Mouse (Mus musculus): ENCODE results near the gene Srxn1.

Srxn1 gene

DNA sequence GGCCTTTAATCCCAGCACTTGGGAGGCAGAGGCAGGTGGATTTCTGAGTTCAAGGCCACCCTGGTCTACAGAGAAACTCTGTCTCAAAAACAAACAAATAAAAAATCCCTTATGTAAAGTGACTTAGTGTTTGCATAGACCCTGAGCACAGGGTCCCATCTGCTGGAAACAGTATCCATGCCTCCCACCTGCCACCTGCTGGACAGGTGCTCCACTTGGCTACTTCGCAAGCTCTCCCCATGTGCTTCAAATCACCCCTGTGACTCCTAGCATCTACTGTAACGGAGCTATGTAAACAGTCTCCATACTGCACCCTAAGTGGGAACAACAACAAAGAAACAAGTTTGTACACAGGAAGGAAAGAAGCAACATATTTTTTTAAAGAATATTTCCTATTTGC is 23.3 kb downstream of the Srxn1 start:
- DNase-seq, result no peak

DNA sequence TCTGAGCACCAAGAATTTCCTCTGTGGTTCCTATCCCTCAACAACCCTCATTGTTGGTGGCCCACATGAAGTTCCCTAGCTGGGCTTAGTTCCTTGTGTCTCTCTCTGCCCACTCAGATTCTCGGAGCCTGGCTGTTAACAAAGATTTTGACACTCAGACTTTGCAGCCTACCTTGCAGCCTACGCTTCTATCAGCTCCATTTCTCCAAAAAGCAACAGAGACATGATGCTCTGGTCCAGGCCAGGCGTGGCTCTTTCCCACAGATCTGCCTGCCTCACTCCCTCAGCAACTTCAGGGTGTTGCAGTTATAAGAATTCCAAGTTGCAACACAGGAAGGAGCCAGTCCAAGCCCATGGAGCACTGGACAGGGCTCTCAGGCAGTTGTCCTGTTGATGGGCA is 24.5 kb downstream of the Srxn1 start:
- no peak for DNase-seq

DNA sequence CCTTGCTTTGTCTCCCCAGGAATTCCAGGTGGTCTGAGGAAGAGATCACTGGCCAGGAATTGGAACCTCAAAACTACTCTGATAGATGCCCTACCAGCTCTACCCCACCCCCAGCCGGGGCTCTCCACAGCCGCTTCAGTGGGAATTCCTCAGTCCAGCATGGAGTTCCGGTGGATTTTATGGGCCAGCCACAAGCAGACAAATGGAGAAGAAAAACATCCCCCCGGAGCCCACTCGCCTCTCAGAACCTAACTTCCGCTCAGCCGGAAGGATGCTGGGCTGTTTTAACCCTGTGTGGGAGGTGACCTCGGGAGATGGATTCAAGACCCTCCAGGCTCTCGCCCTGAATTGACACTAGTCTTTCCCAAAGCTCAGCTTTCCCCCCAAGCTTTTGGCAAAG is 26.7 kb downstream of the Srxn1 start:
- no peak for DNase-seq

GRCm38 (mm10) chr2:152132691-152133090 is 27.4 kb downstream of the Srxn1 start:
- peak; percentile 20 to 51 for DNase-seq

- no peak for DNase-seq
These were observed 34.1 kb downstream of the Srxn1 start for GRCm38 (mm10) chr2:152139191-152139987.

DNA sequence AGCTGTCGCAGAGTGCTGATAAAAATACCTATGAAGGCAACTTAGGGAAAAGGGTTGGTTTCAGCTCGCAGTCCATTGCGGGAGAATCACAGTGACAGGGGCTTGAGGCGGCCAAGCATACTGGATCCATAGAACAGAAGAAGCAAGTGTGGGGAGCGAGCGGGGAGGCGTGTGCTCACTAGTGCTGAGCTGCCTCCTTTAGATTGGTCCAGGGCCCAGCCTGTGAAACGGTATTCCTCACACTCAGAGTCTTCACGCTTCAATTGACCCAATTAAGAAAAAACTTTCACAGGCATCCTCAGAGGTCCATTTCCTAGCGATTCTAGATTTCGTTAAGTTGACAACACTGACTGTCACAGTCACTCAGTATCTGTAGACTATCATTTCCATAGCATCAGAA is 35.6 kb downstream of the Srxn1 start:
- DNase-seq, result no peak

GRCm38 (mm10) chr2:152141491-152141890 is 36.2 kb downstream of the Srxn1 start:
- DNase-seq, result no peak

- peak; percentile 25 to 30 for DNase-seq
These were observed 36.7 kb downstream of the Srxn1 start for GRCm38 (mm10) chr2:152142046-152142445.

DNA sequence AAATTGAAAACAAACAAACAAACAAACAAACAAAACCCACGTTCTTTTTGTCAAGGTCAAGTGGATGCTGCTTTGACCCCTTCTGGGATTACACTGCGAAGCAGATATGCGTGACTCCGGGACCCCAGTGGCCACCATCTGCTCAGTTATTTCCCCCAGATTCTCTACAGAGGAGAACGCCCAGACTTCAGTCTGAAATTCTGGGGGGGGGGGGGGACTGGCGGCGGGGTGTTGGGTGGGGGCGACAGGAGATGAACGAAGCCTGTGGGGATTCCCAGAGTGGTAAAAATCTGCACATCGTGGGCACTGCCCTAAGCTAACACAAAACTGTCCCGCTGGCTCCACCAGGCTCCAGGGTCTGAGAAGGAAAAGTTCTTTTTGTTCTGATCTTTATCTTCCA is 37.3 kb downstream of the Srxn1 start:
- DNase-seq, result no peak

GRCm38 (mm10) chr2:152143279-152144157 is 38.2 kb downstream of the Srxn1 start, which contains the start of gene Tcf15:
TSS of gene Tcf15 (plus strand) at chr2:152143561.
- DNase-seq, result peak; percentile 44 to 61

- DNase-seq, result no peak
These were observed 38.8 kb downstream of the Srxn1 start for GRCm38 (mm10) chr2:152144158-152144450.

- DNase-seq, result no peak
These were observed 39.2 kb downstream of the Srxn1 start for GRCm38 (mm10) chr2:152144501-152144900.

DNA sequence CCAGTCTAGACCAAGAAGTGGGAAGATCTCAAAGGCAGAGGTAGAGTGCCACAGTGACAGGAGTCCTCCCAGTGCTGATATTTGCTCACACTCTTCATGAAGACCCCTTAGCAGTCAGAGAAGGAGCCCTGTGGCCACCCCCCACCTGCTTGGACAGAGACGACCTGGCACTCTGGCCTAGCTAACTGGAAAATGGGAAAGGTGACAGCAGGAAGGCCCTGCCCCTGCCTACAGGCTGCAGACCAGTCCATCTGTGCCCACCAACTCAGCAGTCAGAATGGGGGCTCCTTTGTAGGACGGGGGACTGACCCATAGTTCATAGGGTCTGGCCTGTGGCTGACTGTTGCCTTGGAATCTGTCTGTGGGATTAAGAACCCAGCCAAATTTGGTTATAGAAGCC is 40.4 kb downstream of the Srxn1 start:
- DNase-seq, result no peak

GRCm38 (mm10) chr2:152147079-152147478 is 41.8 kb downstream of the Srxn1 start:
- no peak for DNase-seq

DNA sequence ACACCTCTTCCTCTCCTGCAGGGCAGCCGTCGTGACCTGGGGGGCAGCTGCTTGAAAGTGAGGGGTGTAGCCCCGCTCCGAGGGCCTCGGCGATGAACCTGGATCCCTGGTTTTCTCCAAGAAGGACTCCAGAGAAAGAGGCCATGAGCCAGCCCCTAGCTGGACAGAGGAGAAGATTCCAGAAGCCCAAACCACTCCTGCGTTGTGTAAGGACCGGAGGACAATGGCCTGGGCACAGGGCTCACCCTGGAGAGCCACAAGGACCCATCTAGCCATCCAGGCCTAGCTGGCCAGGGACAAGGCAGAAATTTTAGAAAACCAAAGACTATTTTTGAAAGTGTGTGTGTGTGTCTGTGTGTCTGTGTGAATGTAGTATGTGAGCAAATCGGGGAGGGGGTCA is 43.4 kb downstream of the Srxn1 start:
- DNase-seq, result no peak

- no peak for DNase-seq
These were observed 44.6 kb downstream of the Srxn1 start for GRCm38 (mm10) chr2:152149891-152150290.

GRCm38 (mm10) chr2:152150373-152150772 is 45.1 kb downstream of the Srxn1 start:
- no peak for DNase-seq

GRCm38 (mm10) chr2:152153361-152153760 is 48.0 kb downstream of the Srxn1 start:
- no peak for DNase-seq

GRCm38 (mm10) chr2:152155414-152156208 is 50.3 kb downstream of the Srxn1 start:
- no peak for DNase-seq

GRCm38 (mm10) chr2:152156471-152156870 is 51.2 kb downstream of the Srxn1 start:
- no peak for DNase-seq

- no peak for DNase-seq
These were observed 54.2 kb downstream of the Srxn1 start for GRCm38 (mm10) chr2:152159487-152159886.

Data from lung, adult 18-20 months (tissue).